Mouse (Mus musculus) neural tube, embryonic 13.5 days (tissue): ENCODE measurements around the gene Gm21738. TPM values are rescaled to one million over a fixed set of nuclear protein-coding genes. Genes with fewer than 3 reads are reported as not detected.
"Not testable (repeated sequence)": the region's sequence is repeated elsewhere in the genome, so short reads cannot be mapped to it uniquely, and the experiment has no call there.

Source experiments
- ATAC-seq: fragments of 200-750 bp; cut with Nextera tagmentation; 2 replicates; pipeline ENCODE4 v1.8.0; 2017; ENCODE audit warnings: low read depth, mild to moderate bottlenecking, moderate TSS enrichment, moderate library complexity
- H3K27ac ChIP-seq: fragments of 300-500 bp; sonication (generic); replicated peaks from 2 replicates; pipeline ENCODE4 v1.5.1; 2015; ENCODE audit warnings: moderate library complexity, mild to moderate bottlenecking, inconsistent platforms
- H3K27me3 ChIP-seq: fragments of 300-500 bp; sonication (generic); 2 replicates; pipeline ENCODE4 v1.6.1; 2015; ENCODE audit warnings: mild to moderate bottlenecking, inconsistent platforms
- H3K36me3 ChIP-seq: fragments of 300-500 bp; sonication (generic); 2 replicates; pipeline ENCODE4 v1.6.1; 2015; ENCODE audit warnings: mild to moderate bottlenecking, inconsistent platforms
- H3K4me1 ChIP-seq: fragments of 300-500 bp; sonication (generic); replicated peaks from 2 replicates; pipeline ENCODE4 v1.6.1; 2015; ENCODE audit warnings: inconsistent platforms
- H3K4me2 ChIP-seq: fragments of 300-500 bp; sonication (generic); 2 replicates; pipeline ENCODE4 v1.6.1; 2015; ENCODE audit warnings: inconsistent platforms, mild to moderate bottlenecking, moderate library complexity
- H3K4me3 ChIP-seq: fragments of 300-500 bp; sonication (generic); 2 replicates; pipeline ENCODE4 v1.5.1; 2015; ENCODE audit warnings: mild to moderate bottlenecking, inconsistent platforms
- H3K9ac ChIP-seq: fragments of 300-500 bp; sonication (generic); 2 replicates; pipeline ENCODE4 v1.6.1; 2015; ENCODE audit warnings: moderate library complexity, mild to moderate bottlenecking, inconsistent platforms
- H3K9me3 ChIP-seq: fragments of 300-500 bp; sonication (generic); 2 replicates; pipeline ENCODE4 v1.6.1; 2016; ENCODE audit warnings: inconsistent platforms
- WGBS: fragments of 180-500 bp; shearing (Covaris S2); methylation state at CpG from one replicate; pipeline ENCODE4 v1.1.7; 2015; 5-methylcytosine and 5-hydroxymethylcytosine counted together
- polyA plus RNA-seq: library from polyadenylated mRNA; unstranded; fragments of >200 nt; fragmentation: Nextera tagmentation; extraction: Ambion mirVana; gene quantifications from 2 replicates; pipeline ENCODE4 v1.2.1, GENCODE M21; 2015

Gene Gm21738
- 1.6 and 2.3 TPM in 2 replicates for polyA plus RNA-seq

GRCm38 (mm10) chr14:19418830-19419229, at the start of gene Gm21738:
Gene Gm21738 (minus strand): TSS chr14:19418930.
- H3K4me1 ChIP-seq, H3K4me2 ChIP-seq: not testable (repeated sequence)
- WGBS = 77% methylated on average over 7 of the region's 7 CpGs

GRCm38 (mm10) chr14:19383741-19384140, 35.0 kb downstream of the Gm21738 start:
- not testable (repeated sequence) for H3K9ac ChIP-seq, H3K36me3 ChIP-seq, H3K4me1 ChIP-seq, H3K4me2 ChIP-seq, ATAC-seq, H3K27me3 ChIP-seq, H3K4me3 ChIP-seq, H3K27ac ChIP-seq
- peaks cover 49% of the 10 kb centered on the region for H3K9me3 ChIP-seq
- 82% methylated on average over 7 of the region's 7 CpGs for WGBS

More at GRCm38 (mm10) chr14:19418830-19419229, at the start of gene Gm21738:
- not testable (repeated sequence) for ATAC-seq, H3K27ac ChIP-seq, H3K4me3 ChIP-seq, H3K27me3 ChIP-seq, H3K9me3 ChIP-seq, H3K36me3 ChIP-seq, H3K9ac ChIP-seq

Other genes with a start within 250 kb of the Gm21738 start
- gene Gm2244, start 131.0 kb upstream of the Gm21738 start, polyA plus RNA-seq = 0.25 and 0.51 TPM in 2 replicates
- 4.1 and 5.1 TPM in 2 replicates for gene Gm2237, start 166.2 kb upstream of the Gm21738 start, polyA plus RNA-seq
- not detected in 2 replicates for gene Gm5458, start 183.7 kb upstream of the Gm21738 start, polyA plus RNA-seq